Mouse (Mus musculus): ENCODE results near the gene Myo19. TPM values are rescaled to one million over a fixed set of nuclear protein-coding genes. Genes with fewer than 3 reads are reported as not detected.
"Not testable (repeated sequence)": the region's sequence is repeated elsewhere in the genome, so short reads cannot be mapped to it uniquely, and the experiment has no call there.

Gene Myo19
- polyA plus RNA-seq (2012; rRNA removed) = 19.2 and 22.6 TPM in 2 replicates

GRCm38 (mm10) chr11:84879772-84880464, at the start of gene Myo19, which contains the start of gene Pigw:
Gene Myo19 (plus strand): TSS chr11:84880148.
Gene Pigw (minus strand): TSS chr11:84880285.
- WGBS = under 1% methylated on average over 75 of the region's 81 CpGs
- no peak for DNase-seq (ENCODE audit: low read depth, low spot score)

- DNase-seq (ENCODE audit: low read depth, low spot score) = no peak
- 82% methylated on average over 2 of the region's 2 CpGs for WGBS
These were observed 40.6 kb upstream of the Myo19 start for GRCm38 (mm10) chr11:84839330-84839729.

GRCm38 (mm10) chr11:84846741-84847474, 33.0 kb upstream of the Myo19 start:
- no peak for DNase-seq (ENCODE audit: low read depth, low spot score)
- 96% methylated on average over 15 of the region's 15 CpGs for WGBS

GRCm38 (mm10) chr11:84847475-84848090, 32.4 kb upstream of the Myo19 start:
- WGBS = 85% methylated on average over 7 of the region's 7 CpGs
- DNase-seq (ENCODE audit: low read depth, low spot score) = no peak

GRCm38 (mm10) chr11:84855285-84855684, 24.7 kb upstream of the Myo19 start:
- WGBS = 95% methylated on average over 6 of the region's 6 CpGs
- DNase-seq (ENCODE audit: low read depth, low spot score) = no peak

- 30% methylated on average over 2 of the region's 2 CpGs for WGBS
- DNase-seq (ENCODE audit: low read depth, low spot score) = no peak
These were observed 14.7 kb upstream of the Myo19 start for GRCm38 (mm10) chr11:84865268-84865667.

GRCm38 (mm10) chr11:84867586-84867985, 12.4 kb upstream of the Myo19 start:
- DNase-seq (ENCODE audit: low read depth, low spot score) = no peak
- 33% methylated on average over 2 of the region's 2 CpGs for WGBS

GRCm38 (mm10) chr11:84868786-84869259, 11.1 kb upstream of the Myo19 start:
- WGBS = 3% methylated on average over 7 of the region's 7 CpGs
- DNase-seq (ENCODE audit: low read depth, low spot score) = no peak

- WGBS = under 1% methylated on average over 61 of the region's 61 CpGs
- no peak for DNase-seq (ENCODE audit: low read depth, low spot score)
These were observed 10.3 kb upstream of the Myo19 start for GRCm38 (mm10) chr11:84869537-84870232.

GRCm38 (mm10) chr11:84870337-84871043, 9.5 kb upstream of the Myo19 start, which contains the start of gene Ggnbp2:
Gene Ggnbp2 (minus strand): TSS chr11:84870817.
- no peak for DNase-seq (ENCODE audit: low read depth, low spot score)
- under 1% methylated on average over 51 of the region's 62 CpGs for WGBS

- WGBS = under 1% methylated on average over 10 of the region's 10 CpGs
These were observed 8.9 kb upstream of the Myo19 start for GRCm38 (mm10) chr11:84871046-84871445.

GRCm38 (mm10) chr11:84871548-84872069, 8.3 kb upstream of the Myo19 start:
- no peak for DNase-seq (ENCODE audit: low read depth, low spot score)
- 31% methylated on average over 4 of the region's 4 CpGs for WGBS

More at GRCm38 (mm10) chr11:84871046-84871445, 8.9 kb upstream of the Myo19 start:
- no peak for DNase-seq (ENCODE audit: low read depth, low spot score)

GRCm38 (mm10) chr11:84873042-84873833, 6.7 kb upstream of the Myo19 start:
- DNase-seq (ENCODE audit: low read depth, low spot score) = no peak
- 85% methylated on average over 1 of the region's 1 CpGs for WGBS

GRCm38 (mm10) chr11:84876020-84876419, 3.9 kb upstream of the Myo19 start:
- 54% methylated on average over 1 of the region's 1 CpGs for WGBS

GRCm38 (mm10) chr11:84879007-84879771, 759 bp upstream of the Myo19 start:
- WGBS = 11% methylated on average over 7 of the region's 7 CpGs
- DNase-seq (ENCODE audit: low read depth, low spot score) = no peak

More at GRCm38 (mm10) chr11:84876020-84876419, 3.9 kb upstream of the Myo19 start:
- not testable (repeated sequence) for DNase-seq (ENCODE audit: low read depth, low spot score)

GRCm38 (mm10) chr11:84880465-84880961, 565 bp downstream of the Myo19 start:
- WGBS = under 1% methylated on average over 24 of the region's 24 CpGs
- no peak for DNase-seq (ENCODE audit: low read depth, low spot score)

- WGBS = 32% methylated on average over 9 of the region's 9 CpGs
- DNase-seq (ENCODE audit: low read depth, low spot score) = no peak
These were observed 1.0 kb downstream of the Myo19 start for GRCm38 (mm10) chr11:84880971-84881370.
